Mouse (Mus musculus) kidney, adult 9 months (tissue): ENCODE results near the gene Galnt3.

ENCODE experiments used
- DNase-seq: peaks from one replicate; pipeline ENCODE4 v3.0.0; 2022

Gene Galnt3

DNA sequence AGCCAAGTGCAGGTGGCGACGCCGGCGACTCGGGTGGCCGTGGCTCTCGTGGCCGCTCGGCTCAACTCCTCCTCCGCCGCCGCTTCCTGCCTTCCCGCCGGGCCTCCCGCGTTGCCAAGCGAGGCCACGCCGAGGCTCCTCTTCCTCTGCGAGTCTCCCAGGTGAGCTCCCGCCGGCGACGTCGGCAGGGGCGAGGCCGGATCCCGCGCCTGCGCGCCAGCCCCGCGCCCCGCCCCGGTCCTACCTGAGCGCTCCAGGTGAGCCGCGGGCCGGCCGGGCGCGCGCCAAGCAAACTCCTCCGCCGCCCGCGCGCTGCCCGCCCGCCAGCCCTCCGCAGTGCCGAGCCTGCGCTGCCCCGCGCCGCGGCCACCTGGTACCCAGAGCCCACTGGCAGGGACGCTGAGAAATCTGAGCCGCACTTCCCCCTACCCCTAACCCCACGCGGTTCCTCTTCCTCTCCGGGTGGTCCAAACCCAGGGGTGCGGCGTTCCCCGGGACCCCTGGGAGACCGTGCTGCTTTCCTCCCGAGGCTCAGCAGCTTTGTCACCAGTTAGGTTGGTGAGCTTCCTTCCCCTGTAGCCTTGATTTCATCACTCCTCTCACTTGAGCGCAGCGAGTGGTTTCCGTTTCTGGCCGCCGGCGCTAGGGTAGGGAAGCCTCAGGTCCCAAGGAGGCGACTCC, at the start of gene Galnt3:
Gene Galnt3 (minus strand): TSS at position 404 of the 681 bp plus-strand sequence.
- peak; percentile 73 for DNase-seq

DNA sequence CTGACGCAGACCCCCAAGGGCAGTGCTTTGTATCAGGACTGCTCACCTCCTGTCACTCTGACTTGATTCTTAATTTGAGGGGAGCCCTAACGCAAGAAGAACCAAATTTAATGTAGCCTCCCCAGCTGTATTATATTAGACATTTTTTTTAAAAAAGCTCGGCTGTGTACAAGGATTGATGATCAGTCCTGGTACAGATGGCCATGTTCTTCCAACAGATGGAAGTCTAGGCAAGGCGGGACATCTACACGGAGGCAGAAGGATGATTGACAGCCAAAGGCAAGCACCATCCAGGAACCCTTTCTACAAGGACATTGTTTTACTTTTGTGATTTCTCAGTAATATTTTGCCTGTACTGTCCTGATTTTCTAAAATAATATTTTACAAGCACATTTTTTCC, 48.3 kb upstream of the Galnt3 start:
- no peak for DNase-seq

DNA sequence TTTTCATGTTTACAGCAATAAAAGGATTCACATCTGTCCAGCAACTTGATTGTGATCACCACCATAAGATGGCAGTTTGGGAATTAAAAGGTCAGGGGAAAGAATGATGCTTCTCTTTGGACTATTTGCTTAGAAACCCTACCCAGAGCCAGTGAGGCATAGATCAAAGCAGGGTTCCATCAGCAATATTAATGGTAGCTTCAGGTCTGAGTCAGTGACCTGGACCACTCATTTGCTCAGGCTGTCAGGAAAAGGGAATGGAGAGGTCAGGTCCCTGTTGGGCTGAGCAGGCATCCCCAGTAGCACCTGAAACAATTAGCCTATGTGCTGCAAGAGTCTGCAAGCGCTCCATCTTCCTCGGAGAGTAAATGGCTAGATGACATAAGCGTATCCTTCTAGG, 46.8 kb upstream of the Galnt3 start:
- DNase-seq: no peak

DNA sequence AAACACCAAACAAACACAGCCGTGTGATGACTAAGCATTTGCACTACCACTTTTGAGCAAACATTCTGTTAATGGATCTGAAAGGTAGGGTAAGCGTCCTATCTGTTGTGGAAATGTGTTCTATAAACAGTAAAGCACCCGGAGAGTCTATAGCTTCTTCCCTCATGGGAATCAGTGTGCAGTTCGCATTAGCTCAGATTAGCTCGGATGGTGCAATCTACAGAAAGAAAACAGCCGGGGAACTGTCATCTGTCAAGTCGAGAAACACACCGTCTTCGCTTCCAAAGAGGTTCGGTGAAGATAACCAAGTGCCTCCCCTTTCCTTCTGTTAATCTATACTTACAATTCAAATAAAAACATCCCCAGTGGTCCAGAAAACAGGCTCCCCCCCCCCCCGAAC, 45.9 kb upstream of the Galnt3 start:
- no peak for DNase-seq

DNA sequence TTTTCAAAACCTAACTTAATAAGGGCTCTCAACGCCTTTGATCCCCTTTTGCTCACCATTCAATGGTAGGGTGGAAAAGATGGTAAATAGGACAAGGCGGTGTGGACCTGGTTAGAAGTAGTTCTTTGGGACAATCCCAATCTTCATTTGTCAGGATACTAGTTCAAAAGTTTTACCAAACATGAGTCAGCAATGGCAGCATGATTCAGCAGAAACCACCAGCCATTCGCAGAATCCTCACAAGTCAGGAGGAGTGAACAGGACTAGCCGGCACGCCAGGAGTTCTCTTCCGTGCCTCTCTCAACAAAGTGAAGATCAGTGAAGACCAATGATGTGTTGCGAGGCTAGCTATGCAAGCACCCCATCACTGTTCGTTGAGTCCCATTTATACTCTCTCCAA, 40.2 kb upstream of the Galnt3 start:
- DNase-seq: no peak

DNA sequence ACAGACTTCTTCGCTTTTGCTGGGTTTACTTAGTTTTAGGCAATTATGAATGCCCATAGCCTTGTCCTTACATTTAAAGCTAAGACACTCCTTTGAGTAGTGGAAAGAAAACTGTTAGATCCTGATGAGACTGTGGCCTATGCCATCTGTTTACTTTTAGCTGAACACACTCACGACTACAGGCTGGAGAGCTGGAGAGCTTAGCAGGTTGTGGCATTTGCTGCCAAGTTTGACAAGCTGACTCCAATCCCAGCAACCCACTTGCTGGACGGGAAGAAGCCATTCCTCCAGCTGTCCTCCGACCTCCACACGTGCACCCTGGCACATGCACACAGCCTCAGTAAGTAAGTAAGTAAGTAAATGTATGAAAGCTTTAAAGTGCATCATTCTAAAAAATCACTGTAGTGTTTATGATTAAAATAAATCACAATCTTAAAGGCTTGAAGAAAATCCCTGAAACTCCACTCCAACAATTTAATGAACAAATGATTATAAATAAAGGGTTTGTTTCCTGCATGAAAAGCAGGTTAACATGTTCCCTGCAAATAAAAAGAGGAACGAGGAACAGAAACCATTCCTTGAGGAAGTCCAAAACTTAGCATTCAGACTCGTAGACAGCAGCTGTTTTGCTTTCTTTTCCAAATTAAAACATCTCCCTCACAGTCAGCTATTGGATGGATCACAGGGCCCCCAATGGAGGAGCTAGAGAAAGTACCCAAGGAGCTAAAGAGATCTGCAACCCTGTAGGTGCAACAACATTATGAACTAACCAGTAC, 33.5 kb upstream of the Galnt3 start:
- DNase-seq: no peak

DNA sequence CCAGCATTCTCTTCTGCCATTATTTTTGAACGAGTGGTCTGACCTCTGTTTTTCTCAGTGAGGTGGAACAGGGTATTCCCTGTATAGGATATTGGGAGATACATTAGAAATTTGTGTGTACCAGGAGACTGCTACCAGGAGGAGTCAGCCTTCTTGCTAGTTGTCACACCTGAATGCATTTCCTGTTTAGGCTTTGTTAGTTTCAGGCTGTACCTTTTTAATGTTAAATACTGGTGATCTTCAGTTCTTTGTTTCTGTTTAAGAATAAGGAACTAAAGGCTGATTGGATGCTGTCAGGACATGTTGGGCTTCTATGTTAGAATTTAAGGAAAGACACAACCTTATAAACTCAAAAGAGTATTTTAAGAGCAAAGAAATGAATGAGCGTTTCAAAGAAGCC, 26.6 kb upstream of the Galnt3 start:
- no peak for DNase-seq

DNA sequence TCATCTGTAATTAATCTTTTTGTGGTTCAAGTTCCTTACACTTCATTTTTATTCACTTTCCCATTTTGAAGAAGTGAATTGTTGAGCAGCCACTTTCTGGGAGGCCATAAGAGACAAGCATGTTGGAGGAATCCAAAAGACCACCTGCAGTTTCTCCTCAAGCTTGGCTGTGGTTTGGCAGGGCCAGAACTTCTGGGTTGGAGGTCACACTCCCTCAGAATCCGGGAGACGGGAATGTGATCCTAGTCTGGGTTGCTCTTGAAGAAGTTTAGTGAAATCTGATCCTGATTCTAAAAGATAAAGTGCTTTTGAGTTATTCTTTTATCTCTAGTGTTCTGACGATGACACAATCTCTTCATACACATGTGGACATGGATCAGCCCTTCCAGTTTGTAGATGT, 25.7 kb upstream of the Galnt3 start:
- no peak for DNase-seq

DNA sequence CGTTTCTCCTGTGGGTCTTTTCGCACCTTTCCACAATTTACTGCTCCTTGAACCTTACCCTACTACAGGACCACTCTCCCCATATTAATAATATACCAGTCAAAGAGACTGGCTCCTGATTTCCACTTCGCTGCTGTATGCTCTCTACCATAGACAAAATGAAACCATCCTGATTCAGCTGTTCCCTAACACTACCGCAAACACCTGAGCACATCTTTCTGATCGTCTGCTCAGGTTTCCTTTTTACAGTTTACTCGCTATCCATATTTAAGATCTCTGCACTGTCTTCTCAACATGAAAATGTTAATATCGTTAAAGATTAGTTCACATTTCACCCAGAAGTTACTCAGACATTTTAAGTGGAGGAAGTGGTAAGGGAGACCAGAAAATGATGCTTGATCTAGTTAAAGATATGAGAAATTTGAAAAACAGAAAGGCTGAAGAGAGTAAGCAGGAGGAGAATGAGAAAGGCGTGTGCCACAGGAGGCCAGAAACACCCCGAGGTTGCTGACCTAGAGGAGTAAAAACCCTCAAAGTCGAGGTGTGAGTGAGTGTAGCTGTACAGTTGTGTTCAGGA, 23.9 kb upstream of the Galnt3 start:
- DNase-seq: no peak

DNA sequence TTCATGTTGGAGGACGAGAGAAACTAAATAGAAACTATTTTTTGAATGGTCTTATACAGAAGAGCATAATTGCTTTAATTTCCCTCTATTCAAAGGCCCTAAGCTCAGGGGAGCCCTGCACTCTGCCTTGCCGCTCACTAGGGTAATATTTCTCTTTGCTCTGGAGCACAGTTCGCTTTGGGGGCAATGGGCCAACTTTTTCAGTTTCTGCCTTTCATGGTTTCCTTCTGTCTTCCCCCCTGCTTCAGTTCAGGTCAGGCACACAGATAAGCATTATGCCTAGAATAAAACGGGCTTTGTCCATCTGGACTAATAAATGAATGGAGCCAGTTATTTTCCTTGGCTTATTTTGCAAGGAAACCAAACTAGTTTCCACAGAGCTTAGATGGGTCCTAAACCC, 21.7 kb upstream of the Galnt3 start:
- no peak for DNase-seq

DNA sequence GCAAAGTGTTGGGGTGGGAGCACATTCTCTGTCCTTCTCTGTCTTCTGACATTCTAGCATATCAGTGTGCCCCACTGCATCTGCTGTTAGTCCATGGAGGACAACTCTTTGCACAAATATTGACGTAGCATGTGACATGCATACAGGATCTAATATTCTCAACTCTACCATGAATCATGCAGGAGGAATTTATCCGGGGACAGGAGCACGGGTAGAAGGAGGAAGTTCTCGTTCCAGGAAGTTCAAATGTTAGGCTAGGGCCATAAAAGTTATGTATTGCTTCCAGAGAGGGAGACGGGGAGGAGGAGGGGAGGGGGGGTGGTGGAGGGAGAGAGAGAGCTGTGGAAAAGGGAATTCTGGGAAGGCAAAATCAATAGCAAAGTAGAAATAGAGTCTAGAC, 20.0 kb upstream of the Galnt3 start:
- peak; percentile 45 for DNase-seq

DNA sequence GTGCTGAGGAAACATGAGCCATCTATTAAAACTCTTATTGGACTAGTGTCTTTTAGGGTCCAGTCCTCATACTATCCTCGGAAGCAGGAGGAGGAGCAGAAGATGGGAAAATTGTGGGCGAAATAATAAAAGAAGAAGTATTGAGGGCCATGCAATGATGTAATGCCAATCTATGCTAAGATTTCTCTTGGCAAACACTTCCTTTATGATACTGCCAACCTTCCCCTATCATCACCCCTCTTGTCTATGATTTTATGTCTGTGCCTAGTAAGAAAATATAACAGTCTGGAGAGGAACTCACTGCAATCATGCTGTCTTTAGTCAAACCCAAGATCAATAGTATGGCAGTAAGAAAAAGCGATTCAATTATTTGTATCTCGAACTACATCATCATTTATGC, 18.5 kb upstream of the Galnt3 start:
- no peak for DNase-seq

DNA sequence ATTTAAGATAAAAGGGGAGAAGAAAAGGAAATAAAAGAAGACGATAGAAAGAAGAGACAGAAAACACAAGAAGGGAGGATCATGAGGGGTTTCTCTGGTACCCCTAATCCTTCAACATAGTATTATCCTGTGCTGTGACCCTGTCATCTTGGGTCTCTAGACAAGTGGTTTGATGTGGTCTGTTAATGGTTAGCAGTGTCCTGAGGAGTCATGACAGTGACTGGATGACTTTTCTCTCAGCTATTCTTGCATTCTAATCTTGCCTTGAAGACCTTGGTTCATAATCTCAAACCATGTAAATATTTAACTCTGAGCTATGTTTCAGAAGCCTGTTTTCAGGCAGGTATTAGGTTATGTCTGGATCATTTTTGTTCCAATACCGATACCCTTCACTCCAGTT, 17.9 kb upstream of the Galnt3 start:
- DNase-seq: peak; percentile 41

DNA sequence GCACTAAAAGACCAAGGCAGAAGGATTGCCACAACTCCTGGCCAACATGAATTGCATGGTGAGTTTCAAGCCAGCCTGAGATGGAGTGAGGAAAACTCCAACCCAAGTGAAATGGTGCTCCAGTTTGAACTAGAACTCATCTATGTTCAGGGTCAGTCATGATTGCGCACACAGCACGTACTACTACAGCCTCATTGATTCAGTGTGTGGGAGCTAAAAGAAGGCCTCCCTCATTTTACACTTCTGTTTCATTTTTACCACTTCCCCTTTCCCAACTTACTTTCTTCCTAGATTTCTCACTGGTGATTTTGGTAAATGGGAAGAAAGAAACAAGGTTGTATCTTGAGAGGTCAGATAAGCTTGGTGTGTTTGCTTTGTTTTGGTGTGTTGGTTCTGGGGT, 17.5 kb upstream of the Galnt3 start:
- no peak for DNase-seq

DNA sequence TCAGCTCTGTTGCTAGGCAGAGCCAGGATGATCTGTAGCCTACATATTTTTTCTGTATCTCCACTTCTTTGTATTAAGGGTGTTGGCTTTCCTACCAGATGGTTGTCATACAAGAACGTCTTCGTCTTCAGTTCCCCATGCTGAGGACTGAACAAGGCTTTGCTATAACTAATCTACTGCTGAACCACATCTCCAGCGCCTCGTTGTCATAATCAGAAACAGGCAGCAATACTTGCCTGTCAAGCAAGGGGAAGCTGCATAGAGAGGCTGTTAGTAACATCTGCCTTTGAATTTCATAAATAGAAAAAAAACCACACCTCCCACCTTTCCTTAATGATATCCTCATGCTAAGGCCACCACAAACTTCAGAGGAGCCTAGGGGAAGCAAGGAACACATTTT, 15.5 kb upstream of the Galnt3 start:
- no peak for DNase-seq

DNA sequence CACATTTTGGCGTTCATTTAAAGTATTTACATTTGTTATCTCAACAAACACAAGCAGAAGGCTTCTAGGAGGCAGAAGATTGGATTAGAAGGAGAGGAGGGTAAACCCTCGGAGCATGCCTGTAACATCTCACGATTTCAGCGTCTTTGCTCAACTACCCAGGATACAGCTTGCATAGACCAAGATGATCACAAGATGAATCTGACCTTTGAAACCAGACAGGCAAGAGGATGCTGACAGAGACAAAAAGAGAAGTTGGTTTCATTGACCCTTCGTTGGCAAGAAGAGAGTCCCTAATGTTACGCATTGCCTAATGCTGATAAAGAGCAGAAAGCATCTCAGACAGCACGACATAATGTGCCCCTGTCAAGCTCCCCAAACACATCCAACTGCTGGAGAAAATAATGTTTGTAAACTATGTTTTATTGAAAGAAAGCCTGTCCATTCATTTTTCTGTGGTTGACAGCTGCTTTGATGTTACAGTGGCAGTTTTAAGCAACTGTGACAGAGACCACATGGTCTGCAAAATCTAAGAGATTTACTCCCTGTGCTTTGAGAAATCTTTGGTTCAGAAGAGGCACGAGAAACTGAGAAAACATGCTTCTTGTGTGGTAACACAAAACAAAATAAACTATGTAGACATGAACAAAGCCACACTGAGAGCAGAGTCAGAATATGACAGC, 7.2 kb upstream of the Galnt3 start:
- peak; percentile 83 for DNase-seq

DNA sequence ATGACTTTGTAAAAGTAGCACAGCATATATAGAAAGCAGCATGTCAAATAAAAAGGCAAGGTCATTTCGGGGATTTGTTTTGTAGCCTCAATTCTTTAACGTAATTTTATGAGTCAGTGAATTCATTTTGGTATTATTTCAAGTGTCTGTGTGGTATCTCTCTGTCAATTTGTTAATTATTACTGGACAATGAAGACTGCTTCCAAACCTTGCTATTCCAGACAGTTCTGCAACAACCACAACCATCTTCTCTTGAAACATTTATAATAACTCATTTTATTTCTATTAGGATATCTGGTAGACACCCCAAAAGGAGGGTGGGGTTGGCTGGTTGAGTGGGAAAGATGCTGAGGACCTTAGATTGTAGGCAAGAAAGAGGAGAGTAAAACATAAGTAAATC, 4.1 kb upstream of the Galnt3 start:
- peak; percentile 58 for DNase-seq

DNA sequence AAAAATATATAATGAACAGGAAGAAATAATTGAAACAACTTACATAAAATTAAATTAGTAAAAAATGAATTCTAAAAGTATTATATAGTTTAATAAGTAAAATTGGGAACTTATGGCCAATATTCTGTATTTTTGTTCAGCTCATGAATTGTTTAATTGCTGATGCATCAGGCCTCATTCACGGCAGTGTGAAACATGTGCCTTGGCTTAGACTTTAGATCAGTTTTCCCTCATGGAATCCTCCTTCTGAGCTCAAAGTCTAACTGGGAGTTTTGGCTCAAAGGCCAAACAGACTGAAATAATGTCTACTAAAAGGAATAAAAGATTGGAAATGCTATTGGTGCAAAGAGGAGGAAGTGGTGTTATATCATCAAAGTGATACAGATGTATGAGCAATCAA, 2.7 kb upstream of the Galnt3 start:
- peak; percentile 83 for DNase-seq

DNA sequence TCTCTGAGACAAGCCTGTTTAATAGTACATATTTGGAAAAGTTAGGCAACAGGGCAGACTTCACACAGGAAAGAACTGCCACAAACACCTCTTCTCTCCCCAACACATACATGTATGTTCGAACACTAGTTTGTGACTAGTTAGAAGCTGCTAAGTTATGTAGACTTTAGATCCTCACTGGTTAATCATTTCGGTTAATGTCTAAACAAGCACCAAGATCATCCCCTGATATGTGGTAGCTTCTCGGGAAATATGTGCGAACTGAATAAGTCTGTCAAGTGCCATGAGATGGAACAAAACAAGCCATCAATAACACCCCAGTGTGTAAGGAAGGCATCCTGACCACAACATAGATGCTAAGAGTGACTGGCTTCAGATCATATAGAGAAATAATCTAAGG, 2.1 kb upstream of the Galnt3 start:
- DNase-seq: peak; percentile 59

DNA sequence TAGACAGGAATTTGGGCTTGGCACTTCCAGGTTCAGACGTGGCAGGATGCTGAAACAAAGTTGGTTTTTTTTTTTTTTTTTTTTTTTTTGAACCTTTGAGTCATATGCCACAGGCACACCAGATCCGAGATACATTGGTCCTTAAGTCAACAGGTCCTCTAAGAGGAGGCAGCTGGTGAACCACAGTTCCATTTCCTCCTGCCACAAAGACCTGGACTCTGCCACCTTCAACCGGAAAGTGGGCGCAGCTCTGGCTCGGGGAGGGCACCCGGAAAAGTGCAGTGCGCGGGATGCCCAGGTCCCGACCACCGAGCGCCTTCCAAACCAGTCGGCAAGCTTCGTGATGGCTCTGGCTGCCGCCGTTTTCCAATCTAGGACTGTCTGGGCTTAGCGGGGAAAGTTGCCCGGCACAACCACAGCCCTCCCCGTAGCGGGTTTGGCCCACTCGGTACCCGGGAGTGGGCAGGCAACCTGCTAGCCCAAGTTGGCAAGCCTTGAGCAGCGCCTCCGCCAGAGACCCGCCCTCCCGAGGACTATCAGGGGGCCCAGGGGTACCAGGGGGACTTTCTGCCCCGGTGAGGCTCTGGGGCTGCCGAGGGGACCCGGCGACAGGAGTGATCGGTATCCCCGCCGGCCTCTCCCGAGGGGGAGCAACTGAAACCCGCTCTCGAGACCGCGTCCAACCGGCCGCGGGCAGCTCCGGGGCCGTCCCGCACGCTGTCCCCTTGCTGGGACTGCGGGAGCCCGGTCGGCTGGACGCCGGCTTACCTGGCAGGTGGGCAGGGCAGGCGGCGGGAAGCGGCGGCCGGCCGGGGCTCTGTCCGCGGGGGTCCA, 821 bp downstream of the Galnt3 start:
- DNase-seq: no peak

DNA sequence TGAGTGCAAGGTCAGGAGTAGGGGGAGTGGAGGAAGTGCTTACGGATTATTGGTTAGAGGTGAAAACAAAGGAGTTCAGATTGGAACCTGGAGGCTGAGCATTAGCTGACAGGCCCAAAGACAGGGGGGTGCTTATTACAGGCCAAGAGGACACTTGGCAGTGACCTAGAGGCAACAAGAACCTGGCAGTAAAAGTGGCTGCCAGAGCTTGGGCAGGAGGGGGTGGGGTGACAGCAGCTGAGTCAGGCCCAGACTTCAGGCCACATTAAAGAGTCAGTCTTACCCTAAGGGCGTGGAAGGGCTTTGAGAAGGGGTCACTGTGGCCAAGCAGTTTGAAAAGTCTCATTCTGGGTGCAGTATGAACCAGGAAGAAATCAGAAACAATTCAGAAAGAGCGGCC, 7.1 kb downstream of the Galnt3 start:
- DNase-seq: peak; percentile 87

DNA sequence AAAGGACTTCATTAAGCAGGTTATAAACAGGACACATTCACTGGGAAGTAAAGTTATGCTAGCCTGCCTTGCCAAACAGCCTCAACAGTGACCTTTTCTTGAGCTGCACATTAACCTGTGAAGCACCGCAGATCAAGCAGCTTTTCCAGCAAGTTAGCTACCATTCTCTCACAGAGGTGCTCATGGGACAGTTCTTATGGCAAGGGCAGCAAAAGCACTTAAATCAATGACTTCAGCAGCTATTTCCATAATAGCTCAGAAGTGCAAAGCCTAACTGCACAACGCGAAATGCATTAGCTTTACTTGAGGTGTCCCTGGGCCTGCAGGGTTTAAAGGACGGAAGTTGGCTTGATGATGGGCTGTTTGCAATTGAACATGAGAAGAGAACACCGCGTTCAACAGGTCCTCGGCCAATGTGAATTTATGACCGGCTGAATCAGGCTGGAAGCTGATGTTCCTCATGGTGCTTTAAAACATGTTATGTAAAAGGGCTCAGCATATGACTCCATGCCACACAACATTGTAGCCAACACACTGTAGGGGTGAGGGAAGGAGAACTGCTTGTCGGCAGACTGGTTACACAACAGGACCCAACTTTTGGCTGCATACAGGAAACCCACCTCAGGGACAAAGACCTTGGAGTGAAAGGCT, 16.8 kb downstream of the Galnt3 start:
- DNase-seq: peak; percentile 83
